Mouse (Mus musculus) forebrain, embryonic 11.5 days (tissue): Measurements from ENCODE around the gene Otub1. TPM values are rescaled to one million over a fixed set of nuclear protein-coding genes. Genes with fewer than 3 reads are reported as not detected.
A peak's percentile ranks its signal among the peaks of the same experiment; 100 is the strongest.

Experiments
- ATAC-seq: fragments of 200-750 bp; cut with Nextera tagmentation; replicated peaks from 2 replicates; pipeline ENCODE4 v1.8.0; 2017; ENCODE audit warnings: moderate TSS enrichment; ENCODE audit not compliant: low FRiP score
- DNase-seq: peaks from one replicate; pipeline ENCODE4 v3.0.0-alpha.2; 2017; ENCODE audit warnings: low spot score
- H3K27ac ChIP-seq: fragments of 300-500 bp; sonication (generic); 2 replicates; pipeline ENCODE4 v1.5.1; 2014; ENCODE audit warnings: low read depth, low read length
- H3K27me3 ChIP-seq: fragments of 300-500 bp; sonication (generic); 2 replicates; pipeline ENCODE4 v1.6.1; 2014; ENCODE audit warnings: mild to moderate bottlenecking, low read length, mixed read lengths; ENCODE audit not compliant: control insufficient read depth, insufficient read depth
- H3K36me3 ChIP-seq: fragments of 300-500 bp; sonication (generic); 2 replicates; pipeline ENCODE4 v1.6.1; 2014; ENCODE audit warnings: mild to moderate bottlenecking, low read length, moderate library complexity, mixed read lengths; ENCODE audit not compliant: control insufficient read depth, insufficient read depth
- H3K4me1 ChIP-seq: fragments of 300-500 bp; sonication (generic); replicated peaks from 2 replicates; pipeline ENCODE4 v1.6.1; 2014; ENCODE audit warnings: low read length, mixed read lengths; ENCODE audit not compliant: control insufficient read depth, insufficient read depth
- H3K4me2 ChIP-seq: fragments of 300-500 bp; sonication (generic); 2 replicates; pipeline ENCODE4 v1.6.1; 2014; ENCODE audit warnings: low read depth, mild to moderate bottlenecking, low read length, moderate library complexity, mixed read lengths; ENCODE audit not compliant: severe bottlenecking
- H3K4me3 ChIP-seq: fragments of 300-500 bp; sonication (generic); 2 replicates; pipeline ENCODE4 v1.5.1; 2014; ENCODE audit warnings: low read depth, low read length
- H3K9ac ChIP-seq: fragments of 300-500 bp; sonication (generic); 2 replicates; pipeline ENCODE4 v1.6.1; 2014; ENCODE audit warnings: low read length
- H3K9me3 ChIP-seq: fragments of 300-500 bp; sonication (generic); 2 replicates; pipeline ENCODE4 v1.6.1; 2016; ENCODE audit warnings: low read length, mixed read lengths; ENCODE audit not compliant: control insufficient read depth
- WGBS: fragments of 180-500 bp; shearing (Covaris S2); extraction: QIAGEN DNeasy Blood & Tissue Kit; methylation state at CpG from one replicate; pipeline ENCODE4 v1.1.7; 2014; 5-methylcytosine and 5-hydroxymethylcytosine counted together
- polyA plus RNA-seq: library from polyadenylated mRNA; unstranded; fragments of >200 nt; fragmentation: Nextera tagmentation; extraction: Ambion mirVana; gene quantifications from 2 replicates; pipeline ENCODE4 v1.2.1, GENCODE M21; 2014

Gene Otub1
- polyA plus RNA-seq, 1 experiment from 2014 or later, result 238 TPM

GRCm38 (mm10) chr19:7234537-7235221, 28.6 kb upstream of the Otub1 start:
- H3K27me3 ChIP-seq, result no peaks in the 10 kb centered on the region
- H3K4me2 ChIP-seq, result no peak overlapping the region
- 64% methylated on average over 8 of the region's 8 CpGs for WGBS
- H3K27ac ChIP-seq, result no peak overlapping the region
- no peak overlapping the region for H3K9ac ChIP-seq
- no peak overlapping the region for H3K4me3 ChIP-seq
- peak; percentile 83 for DNase-seq
- ATAC-seq, result peak; percentile 78; the same call in 1 of the 2 replicates
- H3K4me1 ChIP-seq, result 0 out of 2 replicates have a peak, but pooled peaks cover 2% of the 10 kb centered on the region
- H3K36me3 ChIP-seq, result peaks cover 4% of the 10 kb centered on the region; the same call in 1 of the 2 replicates
- no peaks in the 10 kb centered on the region for H3K9me3 ChIP-seq

GRCm38 (mm10) chr19:7226511-7226914, 20.4 kb upstream of the Otub1 start:
- Histone ChIP-seq H3K27ac (no peak overlapping the region), H3K4me2 (no peak overlapping the region), H3K4me3 (no peak overlapping the region), H3K9ac (no peak overlapping the region), H3K9me3 (no peaks in the 10 kb centered on the region), H3K36me3 (peaks cover 9% of the 10 kb centered on the region; the same call in 1 of the 2 replicates), H3K4me1 (no peaks in the 10 kb centered on the region), H3K27me3 (no peaks in the 10 kb centered on the region)
- ATAC-seq (no peak), DNase-seq (no peak)
- 81% methylated on average over 6 of the region's 6 CpGs for WGBS

GRCm38 (mm10) chr19:7225096-7225690, 19.1 kb upstream of the Otub1 start:
- Histone ChIP-seq H3K4me3 (no peak overlapping the region), H3K4me2 (no peak overlapping the region), H3K27me3 (no peaks in the 10 kb centered on the region), H3K36me3 (peaks cover 9% of the 10 kb centered on the region; the same call in 1 of the 2 replicates), H3K9ac (no peak overlapping the region), H3K27ac (no peak overlapping the region), H3K9me3 (no peaks in the 10 kb centered on the region), H3K4me1 (no peaks in the 10 kb centered on the region)
- no peak for ATAC-seq
- 85% methylated on average over 9 of the region's 9 CpGs for WGBS
- DNase-seq, result no peak

GRCm38 (mm10) chr19:7224253-7224652, 18.1 kb upstream of the Otub1 start:
- DNase-seq (no peak), ATAC-seq (no peak)
- WGBS, result 93% methylated on average over 3 of the region's 3 CpGs
- no peaks in the 10 kb centered on the region for H3K27me3 ChIP-seq
- H3K4me1 ChIP-seq, result no peaks in the 10 kb centered on the region
- H3K4me3 ChIP-seq, result no peak overlapping the region
- no peaks in the 10 kb centered on the region for H3K9me3 ChIP-seq
- no peak overlapping the region for H3K9ac ChIP-seq
- H3K27ac ChIP-seq, result no peak overlapping the region
- H3K4me2 ChIP-seq, result no peak overlapping the region
- peaks cover under 1% of the 10 kb centered on the region; the same call in 1 of the 2 replicates for H3K36me3 ChIP-seq

GRCm38 (mm10) chr19:7223488-7223887, 17.4 kb upstream of the Otub1 start:
- no peaks in the 10 kb centered on the region for H3K4me1 ChIP-seq
- no peaks in the 10 kb centered on the region for H3K27me3 ChIP-seq
- no peak overlapping the region for H3K9ac ChIP-seq
- no peak overlapping the region for H3K4me3 ChIP-seq
- H3K4me2 ChIP-seq, result no peak overlapping the region
- no peak for ATAC-seq
- no peak for DNase-seq
- H3K9me3 ChIP-seq, result no peaks in the 10 kb centered on the region
- H3K36me3 ChIP-seq, result no peaks in the 10 kb centered on the region; the same call in 1 of the 2 replicates
- no peak overlapping the region for H3K27ac ChIP-seq

GRCm38 (mm10) chr19:7222196-7222595, 16.1 kb upstream of the Otub1 start:
- no peaks in the 10 kb centered on the region for H3K9me3 ChIP-seq
- no peak overlapping the region for H3K9ac ChIP-seq
- no peaks in the 10 kb centered on the region for H3K27me3 ChIP-seq
- DNase-seq (no peak), ATAC-seq (no peak)
- H3K36me3 ChIP-seq, result no peaks in the 10 kb centered on the region; the same call in 1 of the 2 replicates
- H3K4me1 ChIP-seq, result no peaks in the 10 kb centered on the region; the same call in 1 of the 2 replicates
- WGBS, result 82% methylated on average over 6 of the region's 6 CpGs
- H3K4me2 ChIP-seq, result no peak overlapping the region
- no peak overlapping the region for H3K27ac ChIP-seq
- no peak overlapping the region for H3K4me3 ChIP-seq

GRCm38 (mm10) chr19:7218753-7219152, 12.6 kb upstream of the Otub1 start:
- DNase-seq, result no peak
- no peak overlapping the region for H3K4me3 ChIP-seq
- ATAC-seq, result no peak
- no peaks in the 10 kb centered on the region for H3K27me3 ChIP-seq
- no peaks in the 10 kb centered on the region for H3K9me3 ChIP-seq
- H3K9ac ChIP-seq, result no peak overlapping the region
- H3K4me2 ChIP-seq, result no peak overlapping the region
- H3K36me3 ChIP-seq, result peaks cover 3% of the 10 kb centered on the region; the same call in 1 of the 2 replicates
- peaks cover 10% of the 10 kb centered on the region for H3K4me1 ChIP-seq
- H3K27ac ChIP-seq, result no peak overlapping the region
- WGBS, result 99% methylated on average over 5 of the region's 5 CpGs

GRCm38 (mm10) chr19:7217926-7218267, 11.8 kb upstream of the Otub1 start:
- Histone ChIP-seq H3K9me3 (no peaks in the 10 kb centered on the region), H3K9ac (peak overlapping the region; percentile 51; the same call in 1 of the 2 replicates), H3K4me2 (peak overlapping the region; percentile 65), H3K27ac (peak overlapping the region; percentile 51; the same call in 1 of the 2 replicates), H3K36me3 (peaks cover 3% of the 10 kb centered on the region; the same call in 1 of the 2 replicates), H3K4me1 (peaks cover 10% of the 10 kb centered on the region), H3K27me3 (no peaks in the 10 kb centered on the region), H3K4me3 (peak overlapping the region; percentile 92)
- 8% methylated on average over 6 of the region's 6 CpGs for WGBS
- ATAC-seq (peak; percentile 34; the same call in 1 of the 2 replicates), DNase-seq (no peak)
